Mouse (Mus musculus) frontal cortex, adult (tissue): ENCODE results near the gene Il1r1.

Experiments
- ATAC-seq: cut with Nextera tagmentation; 2 replicates; pipeline ENCODE4 v1.9.2; 2017; ENCODE audit warnings: mild to moderate bottlenecking, moderate library complexity, mixed read lengths; ENCODE audit not compliant: low TSS enrichment

Il1r1 gene

DNA sequence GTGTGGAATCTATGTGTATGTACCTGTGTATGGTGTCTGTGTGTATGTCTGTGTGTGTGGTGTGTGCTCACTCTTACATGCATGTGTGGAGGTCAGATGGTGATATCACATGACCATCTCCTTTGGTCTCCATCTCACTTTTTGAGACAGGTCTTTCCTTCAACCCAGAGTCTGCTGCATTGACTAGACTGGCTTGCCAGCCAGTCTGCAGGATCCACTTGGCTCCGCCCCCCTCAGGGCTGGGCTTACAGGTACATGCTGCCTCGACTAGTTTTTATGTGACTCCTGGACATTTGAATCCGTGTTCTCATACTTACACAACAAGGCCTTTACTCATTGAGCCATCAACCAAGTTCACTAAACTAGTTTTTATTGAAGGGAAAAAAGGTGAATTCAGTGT is 6.2 kb downstream of the Il1r1 start:
- no peak for ATAC-seq

DNA sequence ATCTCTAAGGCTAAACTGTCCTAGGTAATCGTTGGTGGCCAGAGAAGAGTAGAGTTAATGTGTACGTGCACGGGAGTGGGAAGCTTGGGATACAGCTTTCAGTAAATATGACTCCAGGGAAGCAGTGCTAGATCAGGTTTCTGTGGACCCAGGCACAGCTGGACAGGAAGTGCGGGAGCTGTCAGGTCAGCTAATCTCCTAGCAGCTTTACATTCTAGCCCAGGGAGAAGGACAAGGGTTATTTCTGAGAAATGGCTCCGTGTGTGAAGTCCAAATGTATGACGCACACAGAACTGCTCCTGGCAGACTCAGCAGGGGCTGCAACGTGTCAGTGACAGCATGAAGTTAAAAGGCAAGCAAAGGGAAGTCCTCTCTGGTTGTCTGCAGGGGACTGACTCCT is 8.3 kb downstream of the Il1r1 start:
- ATAC-seq: no peak

DNA sequence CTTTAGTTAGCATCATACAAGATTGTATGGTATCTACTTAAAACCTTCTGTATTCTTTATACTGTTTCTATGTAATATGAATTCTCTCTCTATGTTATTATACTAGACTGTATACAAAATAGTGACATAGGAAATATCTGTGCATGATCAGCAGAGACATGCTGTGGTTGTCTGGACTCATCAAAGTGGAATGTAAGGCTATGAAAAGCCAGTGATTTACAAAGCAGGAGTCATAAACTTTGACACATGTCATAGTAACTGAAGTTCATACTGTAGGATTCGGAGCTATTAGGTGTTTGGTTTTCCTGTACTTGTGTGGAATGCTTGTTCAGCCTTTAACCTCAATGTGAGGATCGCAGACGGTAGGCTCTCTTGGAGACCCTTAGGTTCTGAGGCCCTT is 8.7 kb downstream of the Il1r1 start:
- ATAC-seq: no peak

DNA sequence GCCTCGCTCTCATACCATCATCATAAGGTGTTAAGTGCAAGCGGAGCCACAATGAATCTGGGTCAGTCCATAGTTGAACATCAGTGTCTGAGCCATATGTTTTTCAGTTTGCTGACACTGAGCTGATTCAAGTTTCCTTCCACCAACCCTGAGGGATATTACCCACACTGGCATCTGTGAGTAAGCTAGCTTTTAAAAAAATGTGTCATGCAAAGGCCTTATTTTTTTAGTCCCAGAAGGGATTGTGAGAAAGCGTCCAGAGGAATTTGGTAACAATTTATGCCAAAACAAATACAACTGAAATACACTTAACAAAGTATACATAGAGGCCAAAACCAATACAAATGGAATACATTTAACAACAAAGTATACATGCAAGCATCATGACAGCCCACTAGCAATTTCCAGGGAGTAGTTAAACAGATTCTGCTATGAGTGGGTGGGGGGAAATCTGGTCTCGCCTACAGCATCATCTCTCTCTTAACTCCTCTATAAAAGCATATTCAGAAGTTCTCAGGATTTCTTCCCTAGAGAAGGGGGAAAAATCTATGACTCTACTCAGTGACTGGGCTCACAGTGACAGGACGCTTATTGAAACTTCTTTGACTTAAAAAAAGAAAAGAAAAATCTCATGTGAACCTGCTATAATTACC is 10.8 kb downstream of the Il1r1 start:
- peak; percentile 92 for ATAC-seq

DNA sequence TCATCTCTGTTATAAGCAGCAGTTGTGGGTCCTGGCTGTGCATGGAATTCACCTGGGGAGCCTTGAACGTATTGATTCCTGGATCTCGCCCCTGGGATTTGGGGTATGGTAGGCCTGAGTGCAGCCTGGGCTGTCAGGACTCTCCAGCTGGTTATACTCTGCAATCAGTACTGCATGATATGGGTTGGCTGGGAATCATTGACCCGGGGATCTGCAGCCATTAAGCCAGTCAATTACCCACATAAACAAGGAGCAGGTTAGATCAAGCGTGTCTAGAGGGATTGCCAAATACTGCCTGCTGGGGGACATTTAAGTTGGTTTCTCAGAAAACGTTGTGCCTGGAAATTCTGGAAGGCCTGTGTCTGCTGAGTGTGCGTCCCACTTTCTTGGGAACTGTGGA is 11.8 kb downstream of the Il1r1 start:
- ATAC-seq: peak; percentile 42; the same call in 1 of the 2 replicates

DNA sequence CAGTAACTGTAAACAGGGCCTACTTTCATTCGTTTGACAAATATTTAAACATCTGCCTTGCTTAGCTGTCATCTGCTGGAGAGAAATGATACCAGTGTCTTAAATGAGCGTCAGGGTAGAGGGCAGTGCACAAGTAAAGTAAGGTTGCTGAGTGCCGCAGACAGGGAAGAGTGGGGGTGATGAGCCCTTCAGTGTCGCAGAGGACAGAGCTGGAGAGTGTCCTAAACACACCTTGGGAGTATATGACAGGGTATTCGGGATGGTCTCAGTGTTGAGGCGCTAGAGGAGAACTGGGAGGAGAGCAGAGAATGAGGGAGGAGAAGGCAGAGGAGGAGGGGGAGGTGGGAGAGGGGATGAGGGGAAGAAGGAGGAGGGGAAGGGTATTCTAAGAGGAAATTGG is 12.2 kb downstream of the Il1r1 start:
- ATAC-seq: no peak; the same call in 1 of the 2 replicates

DNA sequence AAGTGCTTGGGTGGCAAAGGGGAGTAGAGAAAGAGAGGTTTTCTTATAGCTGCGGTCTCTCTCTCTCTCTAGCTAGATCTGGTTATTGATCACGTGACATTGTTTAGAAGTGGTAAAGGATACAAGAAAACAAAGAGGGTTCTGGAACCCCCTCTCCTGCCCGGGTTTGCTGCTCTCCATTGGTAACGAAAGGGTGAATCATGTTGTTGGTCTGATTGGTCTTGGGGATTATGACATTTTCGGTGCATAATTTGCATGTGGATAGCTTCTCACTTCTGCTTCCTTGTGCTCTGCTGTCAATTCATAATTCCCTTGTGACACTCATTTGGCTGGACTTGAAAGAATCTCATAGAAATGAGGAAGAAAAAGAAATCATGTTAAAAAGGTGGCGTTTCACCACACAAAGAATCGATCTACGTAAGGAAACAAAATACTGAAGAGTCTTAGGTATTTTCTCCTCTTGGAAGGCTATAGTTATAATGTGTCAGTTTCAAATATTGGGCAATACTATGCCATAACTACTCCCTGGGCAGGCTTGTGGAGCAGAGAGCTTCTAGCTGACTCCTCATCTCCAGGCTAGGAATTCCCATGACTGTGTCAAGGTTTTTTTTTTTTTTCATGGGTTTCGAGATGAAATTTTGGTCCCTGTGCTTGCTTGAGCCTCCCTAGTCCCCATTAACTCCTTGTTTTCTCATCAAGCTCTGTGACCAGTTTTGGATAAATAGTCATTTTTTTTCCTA is 15.6 kb downstream of the Il1r1 start:
- ATAC-seq: no peak

DNA sequence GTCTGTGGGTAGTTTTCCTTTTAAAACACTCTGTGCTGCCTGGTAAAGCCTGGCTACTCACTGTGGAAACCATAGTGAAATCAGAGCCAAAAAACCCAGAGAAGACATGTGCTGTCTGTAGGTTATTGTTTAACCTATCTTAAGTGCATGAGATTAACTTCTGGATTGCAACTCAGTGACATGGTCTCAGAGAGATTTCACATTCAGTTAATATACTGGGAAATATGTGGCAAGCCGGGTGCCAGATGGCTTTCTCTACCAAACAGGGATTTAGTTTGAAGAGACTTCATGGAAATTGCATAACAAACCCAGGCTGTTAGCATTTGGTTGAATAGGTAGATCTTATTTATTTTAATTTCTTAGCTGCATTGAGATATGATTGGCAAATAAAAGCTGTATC is 17.8 kb downstream of the Il1r1 start:
- ATAC-seq: no peak; the same call in 1 of the 2 replicates

DNA sequence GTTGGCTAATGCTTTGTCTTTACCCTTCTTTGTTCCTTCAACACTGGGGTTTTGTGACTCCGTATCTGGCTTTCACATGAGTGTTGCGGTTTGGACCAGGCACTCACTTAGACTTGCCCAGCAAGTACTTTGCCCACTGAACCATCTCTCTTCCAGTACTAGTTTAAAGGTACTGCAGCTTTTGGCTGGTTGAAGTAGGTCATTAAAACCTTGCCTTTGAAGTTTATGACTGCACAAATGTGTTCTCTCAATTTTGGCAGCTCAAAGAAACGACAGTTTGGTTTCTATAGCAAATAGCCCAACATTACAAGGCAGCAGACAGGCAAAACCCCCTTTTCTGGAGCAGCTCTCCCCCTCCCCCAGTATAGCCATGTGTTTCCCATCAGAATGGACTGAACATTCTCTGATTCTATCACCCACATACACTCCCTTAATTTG is 18.7 kb downstream of the Il1r1 start:
- ATAC-seq: no peak

DNA sequence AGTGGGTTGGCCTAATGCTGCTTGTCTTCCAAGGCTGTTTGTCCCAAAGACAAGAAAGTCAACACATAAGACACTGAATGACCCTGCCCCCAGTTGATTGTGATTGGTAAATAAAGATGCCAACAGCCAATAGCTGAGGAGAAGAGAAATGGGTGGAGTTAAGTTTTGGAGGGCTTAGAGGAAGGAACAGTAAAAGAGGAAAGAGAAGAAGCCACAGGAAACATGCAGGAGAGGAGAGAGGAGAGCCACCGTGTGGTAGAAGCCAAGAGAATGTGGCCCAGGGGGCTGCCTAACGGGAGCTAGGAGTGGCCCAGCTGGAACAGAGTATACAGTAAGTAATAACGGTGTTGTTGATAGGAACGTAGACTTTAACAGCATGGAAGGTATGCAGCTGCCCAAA is 25.5 kb downstream of the Il1r1 start:
- no peak for ATAC-seq

DNA sequence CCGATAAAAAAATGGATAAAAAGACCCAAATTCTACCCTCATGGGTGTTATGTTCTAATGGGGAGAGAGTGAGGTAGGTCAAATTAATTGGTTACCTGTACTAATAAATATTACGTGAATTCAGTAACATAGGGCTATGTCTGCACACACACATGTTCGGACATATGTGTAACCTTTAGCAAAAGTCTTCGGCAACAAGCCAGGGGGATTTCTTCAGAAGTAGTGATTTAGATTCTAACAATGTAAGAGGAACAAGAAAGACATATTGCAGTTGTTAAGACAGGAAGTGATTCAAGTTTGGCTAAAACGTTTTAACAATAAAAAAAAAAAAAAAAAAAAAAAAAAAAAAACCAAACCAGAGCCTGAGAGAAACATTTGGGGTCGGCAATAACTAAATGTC is 27.6 kb downstream of the Il1r1 start:
- ATAC-seq: no peak

DNA sequence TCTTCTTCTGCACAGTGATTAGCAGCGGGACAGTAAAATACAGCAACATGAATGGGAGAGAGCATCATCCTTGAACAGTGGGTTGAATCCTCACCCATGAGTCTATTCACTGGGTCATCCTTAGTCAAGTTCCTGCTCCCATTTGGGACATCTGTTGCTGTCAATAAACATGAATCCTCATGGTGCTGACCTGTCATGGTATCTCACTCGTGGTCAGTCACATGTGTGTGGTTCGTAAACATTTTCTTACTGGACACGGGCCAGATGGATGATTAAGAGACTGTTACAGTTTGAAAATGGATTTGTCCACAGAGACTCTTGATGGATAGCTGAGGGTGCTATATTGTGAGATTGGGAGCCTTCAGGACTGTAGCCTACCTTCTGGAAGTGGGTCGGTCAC is 29.1 kb downstream of the Il1r1 start:
- no peak for ATAC-seq

DNA sequence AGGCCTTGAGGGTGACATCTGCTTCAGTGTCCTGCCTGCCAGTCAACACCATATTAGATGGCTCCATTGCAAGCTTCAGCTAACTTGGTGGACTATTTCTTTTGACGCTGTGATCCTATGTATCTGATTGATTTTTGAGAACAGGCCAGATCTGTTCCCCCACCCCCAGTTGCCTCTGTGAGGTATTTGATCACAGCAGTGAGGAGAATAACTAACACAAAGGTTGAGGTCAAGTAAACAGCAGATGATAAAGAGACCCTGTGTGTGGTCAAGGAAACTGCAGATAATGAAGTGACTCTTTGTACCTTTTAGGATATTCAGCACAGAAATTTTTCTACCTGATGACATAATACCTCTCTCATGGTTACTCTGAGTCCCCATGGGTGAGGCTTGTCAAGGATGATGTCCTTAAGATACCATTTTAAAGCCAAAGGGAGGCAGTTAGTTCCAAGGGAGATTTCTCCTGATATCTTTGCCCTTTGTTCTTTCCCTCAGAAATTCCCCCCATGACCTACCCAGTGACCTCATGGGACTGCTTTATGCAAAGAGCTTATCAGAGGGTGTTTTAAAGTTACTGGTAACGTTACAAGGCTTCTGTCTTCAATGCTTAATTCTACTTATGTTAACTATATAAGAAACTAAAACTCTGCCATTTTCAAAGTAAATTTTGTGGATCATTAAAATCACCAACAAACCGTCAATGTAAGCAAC is 29.6 kb downstream of the Il1r1 start:
- no peak for ATAC-seq

DNA sequence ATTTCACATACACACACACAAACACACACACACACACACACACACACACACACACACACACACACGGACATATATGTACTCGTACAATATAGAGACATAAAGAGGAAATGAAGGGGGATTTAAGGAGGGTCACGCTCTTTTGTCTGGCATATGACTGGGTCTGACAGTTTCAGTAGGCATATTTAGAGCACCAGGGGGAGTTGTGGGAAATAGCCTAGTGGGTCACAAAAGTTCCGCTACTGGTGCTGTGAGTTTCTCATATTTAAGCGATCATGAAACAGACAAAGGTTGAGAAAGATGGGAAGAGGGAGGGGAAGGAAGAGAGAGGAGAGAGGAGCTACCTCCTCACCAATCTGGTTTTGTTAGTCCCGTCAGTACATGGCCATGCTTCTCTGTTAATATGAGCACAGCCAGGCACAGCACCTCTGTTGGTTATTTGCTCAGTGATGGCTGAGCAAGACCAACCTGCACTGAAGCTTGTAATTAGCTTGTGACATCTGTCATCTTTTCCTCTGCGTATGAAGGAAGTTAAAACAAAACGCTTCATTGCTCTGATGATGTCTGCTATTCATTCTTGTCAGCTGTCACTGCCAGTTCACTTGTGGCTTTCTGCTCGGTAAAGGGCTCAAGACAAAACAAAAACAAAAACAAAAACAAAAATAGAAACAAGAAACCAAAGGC is 37.7 kb downstream of the Il1r1 start:
- ATAC-seq: no peak

DNA sequence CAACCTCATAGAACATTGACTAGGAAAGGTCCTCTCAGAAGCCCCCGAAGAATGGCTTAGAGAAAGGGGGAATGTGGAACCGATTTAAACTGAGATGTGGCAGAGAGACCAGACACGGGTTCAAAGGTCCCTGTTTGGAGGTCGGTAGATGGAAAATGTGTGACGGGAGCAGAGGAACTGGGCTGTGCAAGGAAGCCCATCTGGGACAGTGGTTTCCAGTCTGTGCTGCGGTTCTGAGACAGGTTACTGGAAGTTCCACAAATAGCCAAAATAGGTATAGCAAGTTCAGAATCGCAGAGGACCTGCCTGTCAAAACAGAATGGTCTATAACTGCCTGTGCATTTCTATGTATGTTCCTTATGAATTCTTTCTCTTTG is 38.2 kb downstream of the Il1r1 start:
- ATAC-seq: no peak

DNA sequence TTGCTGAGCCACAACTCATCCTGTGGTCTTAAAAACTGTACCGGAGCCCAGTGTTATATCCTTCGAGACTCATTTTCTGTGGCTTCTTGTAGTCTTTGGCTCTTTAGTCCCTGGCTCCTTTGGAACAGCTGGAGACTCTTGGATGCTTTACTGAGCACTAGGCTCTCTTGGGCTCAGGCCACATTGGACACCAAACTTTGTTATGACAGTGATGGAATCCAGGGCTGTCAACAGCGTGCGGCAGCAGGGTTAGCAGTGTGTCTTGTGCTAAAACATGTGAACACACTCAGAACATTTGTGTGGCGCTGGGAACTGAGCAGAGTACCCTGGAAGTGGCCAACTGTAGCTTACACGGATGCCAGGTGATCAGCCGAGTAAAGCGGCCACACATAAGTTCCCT is 38.8 kb downstream of the Il1r1 start:
- ATAC-seq: no peak

DNA sequence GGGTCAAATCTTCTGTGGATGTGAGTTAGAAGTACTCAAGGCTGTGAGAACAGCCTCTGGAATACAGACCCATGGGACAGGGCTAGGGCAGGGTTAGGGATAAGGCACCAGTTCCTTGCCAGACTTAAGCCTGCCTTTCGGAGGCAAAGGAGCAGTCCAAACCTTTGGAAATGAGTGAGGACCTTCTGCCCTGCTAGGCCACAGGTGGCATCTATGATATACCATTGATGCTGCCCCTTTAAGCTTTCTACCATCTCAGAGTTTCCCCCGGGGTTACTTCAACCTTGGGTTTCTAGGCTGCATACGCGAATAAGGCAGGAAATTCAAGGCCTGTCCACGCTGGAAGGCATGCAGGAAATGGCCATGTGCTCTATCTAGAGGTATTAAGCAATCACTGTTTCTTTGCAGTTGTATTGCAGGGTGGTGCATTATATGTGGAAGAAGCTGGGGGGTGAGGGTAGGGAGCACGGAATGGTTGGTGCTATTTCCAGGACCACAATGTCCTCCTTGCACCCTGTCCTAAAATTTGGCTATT is 40.5 kb downstream of the Il1r1 start:
- ATAC-seq: no peak

DNA sequence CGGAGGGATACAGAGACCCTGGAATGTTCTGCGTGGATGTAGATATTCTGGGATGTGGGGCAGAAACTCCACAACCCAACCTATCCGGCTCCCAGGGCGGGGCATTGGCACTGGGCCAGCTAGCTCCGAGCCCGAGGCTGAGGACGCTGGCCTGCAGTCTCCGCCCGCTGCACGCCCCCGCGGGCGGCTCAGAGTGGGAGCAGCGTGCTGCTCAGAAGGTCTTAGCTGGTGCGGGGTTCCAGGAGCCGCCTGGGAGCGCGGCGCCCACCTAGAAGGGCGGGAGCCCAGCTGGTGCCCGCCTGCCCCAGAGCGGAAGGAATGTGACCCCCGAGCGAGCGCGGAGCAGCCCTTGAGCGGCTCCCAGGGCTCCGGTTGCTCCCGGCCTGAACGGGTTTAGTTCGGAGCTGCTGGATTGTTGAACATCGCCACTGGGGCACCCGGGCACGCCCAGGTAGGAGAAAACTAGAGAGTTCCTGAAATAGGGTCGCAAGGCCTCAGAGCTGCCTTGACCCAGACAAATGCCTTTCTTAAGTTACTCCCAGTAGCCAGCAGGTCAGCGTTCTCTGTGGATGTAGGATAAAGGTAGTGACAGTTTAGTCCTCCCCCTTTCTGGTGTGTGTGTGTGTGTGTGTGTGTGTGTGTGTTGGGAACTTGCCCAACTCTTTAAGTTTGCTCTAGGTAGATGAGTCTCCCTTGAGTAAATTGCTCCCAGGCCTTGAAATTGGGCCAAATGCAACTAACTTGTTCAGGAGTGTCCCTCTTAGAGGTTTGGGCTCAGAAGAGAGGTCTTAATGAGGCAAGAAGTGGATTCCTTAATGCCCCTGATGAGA is 41.8 kb downstream of the Il1r1 start:
- peak; percentile 58 for ATAC-seq

DNA sequence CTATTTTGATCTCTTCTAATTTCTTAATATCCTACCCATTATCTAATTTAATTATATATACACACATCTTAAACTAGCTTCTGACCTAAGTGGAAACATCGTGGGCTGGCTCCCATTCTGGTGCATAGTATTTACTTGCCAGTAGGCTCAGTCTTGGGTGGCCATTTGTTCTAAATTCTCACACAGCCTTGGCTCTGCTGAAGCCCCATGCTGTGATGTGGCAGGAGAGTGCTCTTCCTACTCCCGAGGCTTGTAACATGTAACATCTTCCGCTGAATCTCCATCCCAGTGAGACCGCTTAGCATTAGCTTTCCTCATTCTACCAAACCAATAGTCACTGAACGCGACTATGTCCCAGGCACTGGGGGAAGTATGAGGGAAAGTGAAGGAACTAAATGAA is 43.0 kb downstream of the Il1r1 start:
- no peak for ATAC-seq

DNA sequence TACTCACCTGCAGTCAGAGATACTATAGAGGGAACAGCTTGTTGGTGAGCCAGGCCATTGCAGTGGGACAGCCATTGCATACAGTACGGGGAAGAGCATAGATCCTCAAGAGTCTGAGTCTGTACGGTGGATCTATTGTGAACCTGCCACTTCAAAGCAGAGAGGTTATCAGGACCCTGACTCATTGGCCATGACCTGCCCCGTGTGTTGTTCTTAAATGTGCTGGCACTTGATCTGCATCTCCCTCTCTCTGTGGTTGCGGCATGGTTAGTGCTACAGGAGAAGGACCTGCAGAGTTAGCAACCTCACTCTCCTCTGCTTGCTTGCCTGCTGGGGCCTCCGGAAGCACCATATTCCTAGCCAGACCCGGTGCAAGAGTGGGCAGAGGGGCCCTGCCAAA is 43.7 kb downstream of the Il1r1 start:
- no peak for ATAC-seq

DNA sequence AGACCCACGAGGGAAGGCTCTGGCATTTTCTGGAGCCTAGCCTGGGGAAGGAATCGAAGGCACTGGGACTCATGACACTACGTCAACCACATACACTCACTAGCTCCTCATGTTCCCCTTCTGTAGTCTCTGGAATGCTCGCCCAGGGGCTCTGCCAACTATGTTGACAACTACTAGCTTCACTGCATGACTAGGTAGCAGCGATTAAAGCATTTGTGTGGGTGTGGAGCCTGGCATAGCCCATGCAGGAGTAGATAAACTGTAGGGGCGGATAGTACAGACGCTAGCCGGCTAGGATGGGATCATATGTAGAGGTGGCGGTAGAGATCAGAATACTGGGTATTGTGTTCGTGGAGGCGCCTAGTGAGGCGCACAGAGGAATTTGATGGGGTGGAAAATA is 45.5 kb downstream of the Il1r1 start:
- ATAC-seq: peak; percentile 28; the same call in 1 of the 2 replicates
